Mouse (Mus musculus) G1E (cell line): ENCODE data around the gene Serinc2.

ENCODE experiments used
- CTCF ChIP-seq: IDR thresholded peaks from 2 replicates; pipeline ENCODE4 v1.5.1; 2012; ENCODE audit warnings: low read depth, low read length, inconsistent platforms, mixed read lengths
- GATA2 ChIP-seq: IDR thresholded peaks from 2 replicates; pipeline ENCODE4 v1.6.1; 2012; ENCODE audit warnings: low read depth, low read length, inconsistent platforms, borderline replicate concordance

GRCm38 (mm10) chr4:130251763-130252162 lies 27.2 kb downstream of the Serinc2 start:
- TF ChIP-seq CTCF (no peak), GATA2 (no peak)
